Mouse (Mus musculus) heart, embryonic 14.5 days (tissue): ENCODE measurements at regions not wholly inside any gene's neighbourhood (a gene's known extent, or its start where the extent isn't known, plus 50 kb on each side); places are given as distances from the start of the nearest gene placed in this dataset.

Source experiments
- ATAC-seq: fragments of 200-750 bp; cut with Nextera tagmentation; 2 replicates; pipeline ENCODE4 v1.8.0; 2017; ENCODE audit warnings: low read depth, moderate TSS enrichment; ENCODE audit not compliant: insufficient number of reproducible peaks, insufficient read depth, low FRiP score
- H3K27ac ChIP-seq, 2 experiments: fragments of 200-500 bp in 1 of 2; fragments of 300-500 bp in 1 of 2; sonication (generic) in 1 of 2; replicated peaks in 1 of 2; 2 replicates each; pipeline ENCODE4 v1.5.1; 2012 to 2014; ENCODE audit warnings: low read depth in 2 of 2, low read length in 2 of 2, control low read depth in 1 of 2, mild to moderate bottlenecking in 1 of 2, mixed read lengths in 1 of 2; ENCODE audit not compliant: control insufficient read depth in 1 of 2, insufficient read depth in 1 of 2
- H3K27me3 ChIP-seq: fragments of 300-500 bp; sonication (generic); 2 replicates; pipeline ENCODE4 v1.6.1; 2014; ENCODE audit warnings: mild to moderate bottlenecking, low read length, control low read depth; ENCODE audit not compliant: control insufficient read depth, insufficient read depth
- H3K36me3 ChIP-seq: fragments of 300-500 bp; sonication (generic); 2 replicates; pipeline ENCODE4 v1.6.1; 2014; ENCODE audit warnings: mild to moderate bottlenecking, control low read depth, low read length, mixed read lengths; ENCODE audit not compliant: control insufficient read depth, insufficient read depth
- H3K4me1 ChIP-seq, 2 experiments: fragments of 200-500 bp in 1 of 2; fragments of 300-500 bp in 1 of 2; sonication (generic) in 1 of 2; 2 replicates each; pipeline ENCODE4 v1.6.1; 2012 to 2014; ENCODE audit warnings: low read length in 2 of 2, control low read depth in 1 of 2, mixed read lengths in 1 of 2; ENCODE audit not compliant: control insufficient read depth in 2 of 2, insufficient read depth in 2 of 2
- H3K4me2 ChIP-seq: fragments of 300-500 bp; sonication (generic); 2 replicates; pipeline ENCODE4 v1.6.1; 2014; ENCODE audit warnings: mild to moderate bottlenecking, low read length
- H3K4me3 ChIP-seq, 2 experiments: fragments of 200-500 bp in 1 of 2; fragments of 300-500 bp in 1 of 2; sonication (generic) in 1 of 2; 2 replicates each; pipeline ENCODE4 v1.5.1; 2012 to 2014; ENCODE audit warnings: low read length in 2 of 2, mild to moderate bottlenecking in 2 of 2, control low read depth in 1 of 2, low read depth in 1 of 2, moderate library complexity in 1 of 2; ENCODE audit not compliant: control insufficient read depth in 1 of 2, insufficient read depth in 1 of 2
- H3K9ac ChIP-seq: fragments of 300-500 bp; sonication (generic); 2 replicates; pipeline ENCODE4 v1.6.1; 2014; ENCODE audit warnings: mild to moderate bottlenecking, low read length
- H3K9me3 ChIP-seq: fragments of 300-500 bp; sonication (generic); 2 replicates; pipeline ENCODE4 v1.6.1; 2016; ENCODE audit warnings: low read length, control low read depth; ENCODE audit not compliant: control insufficient read depth
- WGBS: fragments of 180-500 bp; shearing (Covaris S2); extraction: QIAGEN DNeasy Blood & Tissue Kit; methylation state at CpG from one replicate; pipeline ENCODE4 v1.1.7; 2014; 5-methylcytosine and 5-hydroxymethylcytosine counted together

DNA sequence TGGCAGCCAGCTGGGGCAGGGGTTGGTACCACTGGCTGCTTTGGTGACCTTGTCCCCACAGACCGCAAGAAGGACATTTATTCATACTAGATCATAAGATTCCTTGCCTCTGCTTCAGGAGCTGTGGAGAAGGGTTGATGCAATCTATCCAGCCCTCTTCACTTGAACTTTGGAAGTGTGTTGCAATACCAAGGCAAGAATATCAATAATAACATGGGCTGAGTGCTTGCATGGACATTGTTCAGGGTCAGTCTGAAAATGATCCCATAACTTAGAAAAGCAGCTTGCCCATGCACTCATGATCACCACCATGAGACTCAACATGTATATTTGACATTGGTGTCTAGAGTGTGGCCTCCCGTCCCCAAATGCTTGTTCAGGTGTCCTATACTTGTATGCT, 74.7 kb downstream of the Pttg1 start:
- Histone ChIP-seq H3K27me3 (no peaks in the 10 kb centered on the region), H3K9me3 (no peaks in the 10 kb centered on the region), H3K4me3 (no peak overlapping the region), H3K4me2 (no peak overlapping the region), H3K4me1 (no peaks in the 10 kb centered on the region), H3K36me3 (no peaks in the 10 kb centered on the region), H3K9ac (no peak overlapping the region), H3K27ac (no peak overlapping the region)
- ATAC-seq = no peak
- WGBS = 77% methylated on average over 2 of the region's 2 CpGs

DNA sequence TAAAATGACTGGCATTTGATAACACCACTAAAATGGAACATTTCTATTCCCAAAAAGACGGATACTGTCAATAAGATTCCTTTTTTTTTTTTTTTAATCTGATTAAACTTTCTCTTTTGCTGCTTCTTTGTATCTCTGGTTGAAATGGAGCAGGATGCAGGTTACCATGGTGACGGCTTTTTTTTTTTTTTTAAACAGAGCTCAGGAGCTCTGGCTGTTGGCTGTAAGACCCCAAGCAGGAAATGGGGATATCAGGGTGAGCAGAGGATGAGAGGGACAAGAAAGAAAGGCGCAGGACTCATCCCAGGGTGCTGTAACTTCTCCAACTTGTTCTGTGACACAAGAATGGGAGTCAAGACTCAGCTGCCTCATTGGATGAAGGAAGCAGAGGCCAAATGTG, 75.8 kb downstream of the Pttg1 start:
- peaks cover 1 to 2% of the 10 kb centered on the region in 2 experiments; a peak in 1 of 4 replicates for H3K4me1 ChIP-seq
- no peak for ATAC-seq
- no peaks in the 10 kb centered on the region for H3K36me3 ChIP-seq
- 48% methylated on average over 3 of the region's 3 CpGs for WGBS
- H3K27ac ChIP-seq = no peak overlapping the region
- H3K9ac ChIP-seq = no peak overlapping the region
- no peaks in the 10 kb centered on the region for H3K9me3 ChIP-seq
- no peaks in the 10 kb centered on the region for H3K27me3 ChIP-seq
- H3K4me3 ChIP-seq = no peak overlapping the region
- H3K4me2 ChIP-seq = no peak overlapping the region

DNA sequence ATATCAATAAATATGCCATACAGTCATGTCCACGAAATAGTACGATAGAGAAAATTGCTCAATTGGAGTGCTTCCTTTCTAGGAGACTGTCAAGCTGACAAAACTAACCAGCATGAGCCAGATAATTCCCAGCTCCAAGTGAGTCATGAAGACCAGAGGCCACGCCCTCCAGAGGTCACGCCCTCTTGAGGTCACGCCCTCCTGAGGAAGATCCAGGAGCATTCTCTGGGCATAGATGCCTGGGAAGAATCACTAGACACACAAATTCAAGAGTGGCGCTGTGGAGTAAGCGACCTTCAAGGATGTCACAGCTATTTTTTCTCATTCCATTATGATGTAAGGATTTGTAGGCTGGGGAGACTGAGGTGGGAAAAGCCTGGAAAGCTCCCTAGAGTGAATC, 76.5 kb downstream of the Pttg1 start:
- H3K27ac ChIP-seq = no peak overlapping the region
- H3K4me1 ChIP-seq = peaks cover 6 to 8% of the 10 kb centered on the region in 2 experiments
- no peaks in the 10 kb centered on the region for H3K27me3 ChIP-seq
- 50% methylated on average over 7 of the region's 7 CpGs for WGBS
- H3K9ac ChIP-seq = no peak overlapping the region
- no peak overlapping the region for H3K4me3 ChIP-seq
- no peak overlapping the region for H3K4me2 ChIP-seq
- H3K9me3 ChIP-seq = no peaks in the 10 kb centered on the region
- H3K36me3 ChIP-seq = no peaks in the 10 kb centered on the region
- no peak for ATAC-seq

DNA sequence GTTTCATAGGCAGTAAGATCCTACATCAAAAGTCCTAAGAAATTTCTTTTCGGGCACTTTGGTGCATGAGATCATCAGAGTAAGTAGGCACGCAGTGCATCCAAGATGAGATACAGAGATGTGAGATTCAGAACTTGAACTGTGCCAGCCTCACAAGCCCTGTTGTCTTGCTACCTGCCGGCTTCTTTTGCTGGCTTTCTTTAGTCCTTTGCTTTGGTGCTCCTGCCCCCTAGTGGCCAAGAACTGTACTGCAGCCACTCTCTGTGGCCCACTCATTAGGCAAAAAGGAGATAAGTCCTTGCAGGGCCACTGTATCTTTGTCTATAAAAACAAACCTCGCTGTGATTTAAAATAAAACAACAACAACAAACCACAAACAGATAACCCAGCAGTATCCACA, 77.5 kb downstream of the Pttg1 start:
- Histone ChIP-seq H3K9me3 (no peaks in the 10 kb centered on the region), H3K4me3 (no peak overlapping the region), H3K36me3 (no peaks in the 10 kb centered on the region), H3K4me2 (no peak overlapping the region), H3K27ac (no peak overlapping the region), H3K9ac (no peak overlapping the region), H3K27me3 (no peaks in the 10 kb centered on the region), H3K4me1 (peaks cover 10 to 12% of the 10 kb centered on the region in 2 experiments)
- no peak for ATAC-seq
- 8% methylated on average over 4 of the region's 4 CpGs for WGBS

DNA sequence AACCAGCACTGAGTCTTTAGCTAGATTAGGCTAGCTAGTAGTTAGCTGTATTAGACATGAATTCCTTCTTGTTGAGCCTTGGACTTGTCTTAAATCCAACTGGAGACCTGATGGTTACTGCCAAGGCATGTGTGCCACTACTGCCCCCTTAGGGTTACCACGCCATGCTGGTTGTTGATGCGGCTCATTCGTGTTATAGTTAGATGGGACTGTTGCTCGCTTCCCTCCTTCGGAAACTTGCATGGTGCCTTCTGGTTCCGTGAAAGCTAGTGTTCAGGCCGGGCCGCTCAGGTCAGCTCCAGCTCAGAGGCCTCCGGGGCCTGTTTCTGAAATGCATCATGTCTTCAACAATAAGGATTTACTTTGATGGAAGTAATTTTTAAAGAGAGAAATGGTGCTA, 79.6 kb downstream of the Pttg1 start:
- Histone ChIP-seq H3K9me3 (no peaks in the 10 kb centered on the region), H3K27me3 (no peaks in the 10 kb centered on the region), H3K36me3 (no peaks in the 10 kb centered on the region), H3K9ac (no peak overlapping the region), H3K4me3 (no peak overlapping the region), H3K4me1 (peaks cover 10 to 12% of the 10 kb centered on the region in 2 experiments), H3K4me2 (no peak overlapping the region), H3K27ac (no peak overlapping the region)
- ATAC-seq = no peak
- WGBS = 96% methylated on average over 9 of the region's 9 CpGs

DNA sequence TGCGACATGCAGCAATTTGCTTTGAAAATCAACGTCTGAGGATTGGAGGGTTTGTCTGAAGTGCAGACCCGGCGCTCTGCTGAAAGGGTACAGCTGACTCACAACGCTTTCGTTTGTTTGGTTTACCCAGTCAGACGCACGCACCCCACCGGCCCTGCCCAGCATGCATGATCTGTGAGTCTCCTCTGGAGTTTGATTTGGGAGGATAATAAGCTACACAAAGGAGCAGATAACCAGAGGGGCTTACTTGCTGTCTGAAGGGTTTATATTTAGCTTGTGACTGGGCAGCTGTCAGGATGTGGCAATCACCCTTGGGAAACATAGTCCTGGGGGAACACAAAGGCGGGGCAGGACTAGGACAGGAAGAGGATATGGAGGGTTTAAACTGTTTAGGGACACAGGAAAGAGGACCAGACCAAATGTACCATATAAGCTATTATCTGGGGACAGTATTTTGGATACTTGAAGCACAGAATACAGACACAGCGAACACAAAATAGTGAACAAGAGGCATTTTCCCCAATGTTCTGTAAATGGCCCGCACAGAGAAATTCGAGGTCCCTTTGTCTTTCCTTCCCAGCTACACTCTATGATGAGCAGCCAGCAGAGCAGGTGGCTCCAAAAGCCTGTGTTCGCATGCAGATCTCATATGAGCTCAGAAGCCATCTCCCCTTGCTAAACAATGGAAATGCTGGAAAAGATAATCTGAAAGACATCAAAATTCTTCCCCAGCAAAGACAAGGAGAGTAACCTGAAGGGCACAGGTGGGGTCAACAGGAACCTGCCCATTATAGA, 81.1 kb downstream of the Pttg1 start:
- no peak overlapping the region for H3K4me3 ChIP-seq
- WGBS = 22% methylated on average over 14 of the region's 14 CpGs

DNA sequence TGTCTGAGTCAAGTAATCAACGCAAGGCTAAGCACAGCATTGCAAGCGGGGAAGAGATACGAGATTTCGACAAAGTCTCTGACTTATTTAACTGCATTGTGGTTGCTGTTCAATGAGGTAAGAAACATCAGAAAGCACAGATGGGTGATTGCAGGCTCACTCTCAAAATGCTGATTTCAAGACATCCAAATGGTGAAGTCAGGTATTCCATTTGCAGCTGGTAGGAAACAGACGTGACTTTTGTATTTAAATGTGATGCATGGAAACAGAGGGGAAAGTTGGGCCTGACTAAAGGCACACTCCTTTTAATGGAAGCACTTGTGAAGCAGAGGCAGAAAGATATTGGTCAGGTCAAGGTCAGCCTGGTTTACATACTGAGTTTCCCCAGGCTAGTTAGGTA, 82.5 kb downstream of the Pttg1 start:
- no peaks in the 10 kb centered on the region for H3K27me3 ChIP-seq
- H3K36me3 ChIP-seq = no peaks in the 10 kb centered on the region
- no peak overlapping the region for H3K9ac ChIP-seq
- no peak for ATAC-seq
- H3K4me1 ChIP-seq = peaks cover 10 to 12% of the 10 kb centered on the region in 2 experiments
- no peaks in the 10 kb centered on the region for H3K9me3 ChIP-seq
- no peak overlapping the region for H3K27ac ChIP-seq
- WGBS = 78% methylated on average over 5 of the region's 5 CpGs
- no peak overlapping the region for H3K4me3 ChIP-seq
- H3K4me2 ChIP-seq = no peak overlapping the region

More for the DNA sequence above, 81.1 kb downstream of the Pttg1 start:
- H3K4me2 ChIP-seq = peak overlapping the region; percentile 44
- no peaks in the 10 kb centered on the region for H3K36me3 ChIP-seq
- H3K9me3 ChIP-seq = no peaks in the 10 kb centered on the region
- peak overlapping the region; percentile 45; the same call in 1 of the 2 replicates for H3K9ac ChIP-seq
- no peak for ATAC-seq
- H3K4me1 ChIP-seq = peaks cover 10 to 12% of the 10 kb centered on the region in 2 experiments
- H3K27ac ChIP-seq = peak overlapping the region; percentile 19 to 65
- no peaks in the 10 kb centered on the region for H3K27me3 ChIP-seq
